Mouse (Mus musculus) stomach, postnatal 0 days (tissue): ENCODE measurements around the gene Gcc2.
"Not testable (repeated sequence)": the region's sequence is repeated elsewhere in the genome, so short reads cannot be mapped to it uniquely, and the experiment has no call there.

Experiments
- CTCF ChIP-seq: IDR thresholded peaks from 2 replicates; pipeline ENCODE4 v1.5.1; 2016; ENCODE audit warnings: antibody characterized with exemption, low read depth, mild to moderate bottlenecking, moderate library complexity
- EP300 ChIP-seq: optimal IDR thresholded peaks from 2 replicates; pipeline ENCODE3; 2016; ENCODE audit warnings: antibody characterized with exemption

DNA sequence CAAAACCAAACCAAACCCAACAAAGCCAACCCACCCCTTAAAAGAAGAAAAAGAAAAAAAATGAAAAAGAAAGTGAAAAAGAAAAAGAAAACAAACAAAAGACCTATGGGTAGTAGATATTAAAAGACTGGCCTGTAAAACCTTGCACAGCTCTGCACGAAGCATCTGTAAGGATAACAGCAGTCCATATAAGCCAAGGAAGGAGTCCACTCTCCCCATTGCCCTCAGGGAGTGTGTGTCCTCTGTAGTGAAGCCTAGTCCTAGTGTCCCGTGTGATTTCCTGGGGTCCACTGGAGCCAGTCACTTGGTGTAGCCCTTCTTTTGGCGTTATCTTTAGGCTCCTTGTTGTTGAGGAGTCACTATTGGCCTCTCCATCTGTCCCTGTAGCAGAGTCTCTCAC, 25.3 kb upstream of the Gcc2 start:
- not testable (repeated sequence) for TF ChIP-seq EP300, CTCF
